Mouse (Mus musculus): ENCODE results near the gene Rerg. TPM values are rescaled to one million over a fixed set of nuclear protein-coding genes. Genes with fewer than 3 reads are reported as not detected.
A peak's percentile ranks its signal among the peaks of the same experiment; 100 is the strongest.

The Rerg gene
- polyA plus RNA-seq, 1 experiment from 2014 or later: 25.3 TPM

DNA sequence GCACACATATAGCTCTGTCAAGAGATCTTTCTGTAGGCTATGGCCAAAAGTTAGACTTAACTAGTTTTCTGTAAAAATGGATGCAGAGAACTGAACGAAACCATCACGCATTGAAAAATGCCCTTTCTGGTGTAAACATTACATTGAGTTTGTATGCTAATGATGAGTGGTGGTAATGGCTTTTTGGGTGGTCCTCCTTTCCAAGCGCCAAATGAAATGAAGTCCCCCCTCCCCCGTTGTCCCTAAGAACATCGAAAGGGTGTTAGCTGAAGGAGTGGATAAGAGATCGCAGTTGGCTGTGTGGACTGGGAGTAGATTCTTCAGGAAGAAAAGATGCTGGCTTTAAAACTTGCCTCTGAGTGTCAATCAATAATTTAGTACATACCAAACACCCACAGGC, 20.3 kb upstream of the Rerg start:
- no peak overlapping the region for H3K4me2 ChIP-seq
- no peaks in the 10 kb centered on the region for H3K4me1 ChIP-seq
- no peak overlapping the region for H3K4me3 ChIP-seq (replicated peaks)
- H3K9ac ChIP-seq: no peak overlapping the region
- no peak for ATAC-seq (ENCODE audit: insufficient read depth, low FRiP score, low read depth)
- H3K9me3 ChIP-seq: no peaks in the 10 kb centered on the region
- no peaks in the 10 kb centered on the region for H3K36me3 ChIP-seq
- no peaks in the 10 kb centered on the region for H3K27me3 ChIP-seq (replicated peaks)
- no peak overlapping the region for H3K27ac ChIP-seq
- WGBS: 77% methylated on average over 6 of the region's 6 CpGs

GRCm38 (mm10) chr6:137188375-137188926, 18.2 kb upstream of the Rerg start:
- Histone ChIP-seq H3K4me2 (no peak overlapping the region), H3K9me3 (no peaks in the 10 kb centered on the region), H3K4me3 (replicated peaks) (no peak overlapping the region), H3K27ac (no peak overlapping the region), H3K36me3 (no peaks in the 10 kb centered on the region), H3K4me1 (no peaks in the 10 kb centered on the region), H3K27me3 (replicated peaks) (no peaks in the 10 kb centered on the region), H3K9ac (no peak overlapping the region)
- 51% methylated on average over 10 of the region's 11 CpGs for WGBS
- ATAC-seq (ENCODE audit: insufficient read depth, low FRiP score, low read depth): no peak

DNA sequence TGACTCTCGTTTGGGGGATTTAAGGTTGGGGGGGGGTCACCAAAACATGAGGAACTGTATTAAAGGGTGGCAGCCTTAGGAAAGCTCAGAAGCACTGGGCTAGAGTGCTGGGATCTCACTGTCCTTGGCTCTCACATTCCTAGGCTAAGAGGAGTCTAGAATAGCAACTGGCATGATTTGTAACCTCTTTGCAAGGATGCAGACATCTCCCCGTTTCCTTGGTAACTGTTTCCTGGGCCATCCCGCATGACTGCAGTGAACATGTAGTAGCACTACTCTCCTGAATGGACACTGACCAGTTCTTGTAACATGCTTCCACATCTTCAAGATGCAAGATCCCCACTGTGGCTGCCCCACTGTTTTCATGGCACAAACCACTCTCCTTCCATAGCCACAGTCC, 17.1 kb upstream of the Rerg start:
- no peak for ATAC-seq (ENCODE audit: insufficient read depth, low FRiP score, low read depth)
- Histone ChIP-seq H3K9ac (no peak overlapping the region), H3K9me3 (no peaks in the 10 kb centered on the region), H3K4me3 (replicated peaks) (no peak overlapping the region), H3K36me3 (no peaks in the 10 kb centered on the region), H3K4me1 (no peaks in the 10 kb centered on the region), H3K4me2 (no peak overlapping the region), H3K27ac (no peak overlapping the region), H3K27me3 (replicated peaks) (no peaks in the 10 kb centered on the region)
- 63% methylated on average over 3 of the region's 3 CpGs for WGBS

- no peaks in the 10 kb centered on the region for H3K4me1 ChIP-seq
- no peak overlapping the region for H3K4me3 ChIP-seq (replicated peaks)
- 66% methylated on average over 6 of the region's 6 CpGs for WGBS
- H3K9me3 ChIP-seq: no peaks in the 10 kb centered on the region
- no peak overlapping the region for H3K9ac ChIP-seq
- H3K27me3 ChIP-seq (replicated peaks): no peaks in the 10 kb centered on the region
- ATAC-seq (ENCODE audit: insufficient read depth, low FRiP score, low read depth): no peak
- no peak overlapping the region for H3K27ac ChIP-seq
- no peak overlapping the region for H3K4me2 ChIP-seq
- H3K36me3 ChIP-seq: no peaks in the 10 kb centered on the region
Measured at GRCm38 (mm10) chr6:137180636-137181035, 10.3 kb upstream of the Rerg start.

DNA sequence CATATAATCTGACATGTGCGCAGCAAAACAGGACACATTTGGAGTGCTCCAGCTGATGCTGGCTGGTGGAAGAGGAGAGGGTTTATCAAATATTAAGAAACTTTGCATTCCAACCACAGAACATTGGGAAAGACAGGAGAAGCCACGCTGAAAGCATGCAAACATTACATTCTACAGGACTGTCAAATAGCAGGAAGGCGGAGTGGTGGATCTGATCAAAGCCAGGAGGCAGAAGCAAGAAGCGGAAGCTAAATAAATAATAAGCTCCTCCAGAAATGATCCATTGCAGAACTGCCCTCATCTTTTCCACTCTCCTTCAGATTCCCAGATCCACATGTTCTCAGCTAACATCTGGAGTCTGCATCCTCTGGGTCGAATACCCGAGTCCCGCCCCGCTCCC, 9.8 kb upstream of the Rerg start:
- no peaks in the 10 kb centered on the region for H3K27me3 ChIP-seq (replicated peaks)
- no peak for ATAC-seq (ENCODE audit: insufficient read depth, low FRiP score, low read depth)
- no peak overlapping the region for H3K27ac ChIP-seq
- no peak overlapping the region for H3K4me3 ChIP-seq (replicated peaks)
- no peak overlapping the region for H3K4me2 ChIP-seq
- no peaks in the 10 kb centered on the region for H3K4me1 ChIP-seq
- H3K36me3 ChIP-seq: no peaks in the 10 kb centered on the region
- 35% methylated on average over 8 of the region's 8 CpGs for WGBS
- no peaks in the 10 kb centered on the region for H3K9me3 ChIP-seq
- H3K9ac ChIP-seq: no peak overlapping the region

GRCm38 (mm10) chr6:137179026-137179425, 8.7 kb upstream of the Rerg start:
- Histone ChIP-seq H3K4me1 (no peaks in the 10 kb centered on the region), H3K27me3 (replicated peaks) (no peaks in the 10 kb centered on the region), H3K36me3 (no peaks in the 10 kb centered on the region), H3K4me2 (no peak overlapping the region), H3K9ac (no peak overlapping the region), H3K9me3 (no peaks in the 10 kb centered on the region), H3K4me3 (replicated peaks) (no peak overlapping the region), H3K27ac (no peak overlapping the region)
- WGBS: 58% methylated on average over 3 of the region's 3 CpGs
- ATAC-seq (ENCODE audit: insufficient read depth, low FRiP score, low read depth): no peak

DNA sequence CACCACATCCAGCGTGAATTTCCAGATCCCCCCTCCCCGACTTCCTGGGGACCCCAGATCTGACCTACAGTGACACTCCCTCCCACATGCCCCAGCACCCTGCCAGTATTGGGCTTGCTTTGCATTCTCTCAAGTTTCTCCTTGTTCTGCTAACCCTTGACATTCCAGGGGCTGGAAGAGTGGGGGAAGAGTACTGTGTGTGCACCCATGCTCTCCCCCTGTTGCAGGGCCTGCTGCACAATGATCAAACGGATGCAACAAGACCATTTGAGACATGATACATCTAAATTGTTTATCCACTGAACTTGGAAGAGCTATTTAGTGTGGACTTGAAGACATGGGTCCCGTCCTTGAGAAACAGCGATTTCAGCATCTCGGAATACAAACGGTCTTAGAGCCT, 349 bp upstream of the Rerg start:
- no peaks in the 10 kb centered on the region for H3K27me3 ChIP-seq (replicated peaks)
- H3K9ac ChIP-seq: no peak overlapping the region
- H3K4me3 ChIP-seq (replicated peaks): no peak overlapping the region
- H3K27ac ChIP-seq: no peak overlapping the region
- H3K9me3 ChIP-seq: no peaks in the 10 kb centered on the region
- 53% methylated on average over 7 of the region's 7 CpGs for WGBS
- H3K36me3 ChIP-seq: no peaks in the 10 kb centered on the region
- H3K4me1 ChIP-seq: no peaks in the 10 kb centered on the region
- ATAC-seq (ENCODE audit: insufficient read depth, low FRiP score, low read depth): no peak
- no peak overlapping the region for H3K4me2 ChIP-seq

DNA sequence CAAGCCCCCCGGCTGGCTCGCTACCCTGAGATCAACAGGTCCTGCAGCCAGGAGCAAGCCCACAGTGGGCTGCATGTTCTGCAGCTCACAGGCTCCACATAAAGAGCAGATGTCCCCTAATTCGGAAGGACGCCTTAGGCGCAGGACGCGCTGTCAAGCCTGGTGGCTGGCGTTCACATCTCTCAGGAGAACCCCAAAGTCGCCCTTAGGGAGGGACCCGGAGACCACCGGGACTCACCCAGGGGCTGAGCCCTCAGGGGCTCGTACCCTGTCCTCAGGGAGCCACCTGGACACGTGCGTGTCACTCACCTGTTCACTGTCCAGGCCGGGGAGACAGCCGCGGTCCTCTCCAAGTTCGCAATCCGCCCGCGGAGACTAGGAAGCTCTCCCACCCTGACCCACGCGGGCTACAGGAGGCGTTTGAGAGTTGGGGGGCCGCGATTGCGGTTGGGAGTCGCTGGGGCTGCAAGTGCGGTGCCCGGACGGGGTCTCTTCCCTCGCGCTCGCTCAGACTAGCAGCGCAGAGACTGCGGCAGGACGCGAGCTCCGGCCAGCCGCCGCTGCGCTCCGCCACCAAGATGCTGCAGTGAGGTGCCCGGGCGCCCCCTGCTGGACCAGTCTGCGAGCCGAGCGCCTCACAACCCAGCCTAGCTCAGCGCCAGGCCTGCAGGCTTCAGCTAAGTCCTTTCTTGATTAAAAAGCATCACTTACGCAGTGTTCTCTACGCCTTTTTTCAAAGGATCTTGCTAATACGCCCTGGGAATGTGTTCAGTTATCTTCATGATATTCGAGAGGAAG, 927 bp downstream of the Rerg start:
- 1% methylated on average over 53 of the region's 53 CpGs for WGBS

GRCm38 (mm10) chr6:137166843-137167242, 3.5 kb downstream of the Rerg start:
- Histone ChIP-seq H3K4me2 (peak overlapping the region; percentile 77; the same call in 1 of the 2 replicates), H3K4me3 (replicated peaks) (no peak overlapping the region), H3K27me3 (replicated peaks) (no peaks in the 10 kb centered on the region), H3K27ac (no peak overlapping the region), H3K9me3 (no peaks in the 10 kb centered on the region), H3K4me1 (0 out of 2 replicates have a peak, but pooled peaks cover 4% of the 10 kb centered on the region), H3K36me3 (no peaks in the 10 kb centered on the region), H3K9ac (no peak overlapping the region)
- ATAC-seq (ENCODE audit: insufficient read depth, low FRiP score, low read depth): no peak
- 22% methylated on average over 4 of the region's 4 CpGs for WGBS

More for the DNA sequence above, 927 bp downstream of the Rerg start:
- Histone ChIP-seq H3K9ac (peak overlapping the region; percentile 37), H3K4me1 (no peaks in the 10 kb centered on the region), H3K36me3 (no peaks in the 10 kb centered on the region), H3K4me2 (peak overlapping the region; percentile 77), H3K27me3 (replicated peaks) (no peaks in the 10 kb centered on the region), H3K27ac (peak overlapping the region; percentile 28; the same call in 1 of the 2 replicates), H3K9me3 (no peaks in the 10 kb centered on the region), H3K4me3 (replicated peaks) (peak overlapping the region; percentile 49)
- ATAC-seq (ENCODE audit: insufficient read depth, low FRiP score, low read depth): peak; percentile 89

DNA sequence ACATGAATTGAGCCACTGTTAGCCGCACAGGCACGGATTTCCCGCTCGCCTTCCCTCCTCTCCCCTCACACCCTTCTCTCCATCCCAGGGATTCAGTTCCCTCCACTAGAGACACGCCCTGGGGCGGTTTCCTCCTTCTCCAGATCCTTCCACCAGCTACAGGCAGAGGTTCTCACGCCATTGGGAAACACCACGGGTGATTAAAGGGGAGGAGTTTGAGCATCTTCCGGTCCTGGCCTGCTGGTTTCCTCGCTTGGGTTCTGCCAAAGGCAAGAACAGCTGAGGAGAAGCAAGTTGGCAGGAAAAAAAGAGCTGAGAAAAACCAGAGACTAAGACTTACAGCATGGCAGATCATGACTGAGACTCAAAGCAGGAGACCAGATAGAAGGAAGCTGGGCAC, 6.7 kb downstream of the Rerg start:
- 72% methylated on average over 10 of the region's 10 CpGs for WGBS
- H3K27me3 ChIP-seq (replicated peaks): no peaks in the 10 kb centered on the region

DNA sequence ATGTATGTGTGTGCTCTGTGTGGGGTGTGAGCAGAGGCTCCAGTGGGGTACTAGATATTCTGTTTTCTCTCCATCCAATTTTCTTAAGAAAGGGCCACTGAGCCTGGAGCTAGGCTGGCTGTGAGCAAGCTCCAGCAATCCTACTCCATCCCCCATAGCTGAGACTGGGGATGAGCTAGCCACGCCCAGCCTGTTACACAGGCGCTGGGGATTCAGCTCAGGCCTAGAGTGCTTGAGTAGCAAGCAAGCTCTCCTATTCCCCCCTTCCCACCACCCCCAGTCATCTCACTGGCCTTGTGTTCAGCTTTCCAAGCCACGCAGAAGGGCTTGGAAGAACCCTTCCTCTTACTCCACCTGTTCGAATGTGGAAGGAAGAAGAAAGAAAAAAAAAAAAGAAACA, 7.2 kb downstream of the Rerg start:
- 82% methylated on average over 4 of the region's 4 CpGs for WGBS

More for the DNA sequence above, 6.7 kb downstream of the Rerg start:
- H3K4me3 ChIP-seq (replicated peaks): no peak overlapping the region
- no peaks in the 10 kb centered on the region for H3K9me3 ChIP-seq
- no peak for ATAC-seq (ENCODE audit: insufficient read depth, low FRiP score, low read depth)
- no peak overlapping the region for H3K9ac ChIP-seq
- H3K36me3 ChIP-seq: no peaks in the 10 kb centered on the region
- H3K4me2 ChIP-seq: no peak overlapping the region
- no peak overlapping the region for H3K27ac ChIP-seq
- H3K4me1 ChIP-seq: 0 out of 2 replicates have a peak, but pooled peaks cover 8% of the 10 kb centered on the region

GRCm38 (mm10) chr6:137162481-137162880, 7.8 kb downstream of the Rerg start:
- no peak overlapping the region for H3K9ac ChIP-seq
- H3K36me3 ChIP-seq: no peaks in the 10 kb centered on the region
- no peak overlapping the region for H3K4me2 ChIP-seq
- H3K27me3 ChIP-seq (replicated peaks): no peaks in the 10 kb centered on the region
- H3K4me3 ChIP-seq (replicated peaks): no peak overlapping the region
- no peak overlapping the region for H3K27ac ChIP-seq
- H3K9me3 ChIP-seq: no peaks in the 10 kb centered on the region
- 89% methylated on average over 7 of the region's 7 CpGs for WGBS
- ATAC-seq (ENCODE audit: insufficient read depth, low FRiP score, low read depth): no peak
- 0 out of 2 replicates have a peak, but pooled peaks cover 8% of the 10 kb centered on the region for H3K4me1 ChIP-seq

More for the DNA sequence above, 7.2 kb downstream of the Rerg start:
- no peak for ATAC-seq (ENCODE audit: insufficient read depth, low FRiP score, low read depth)
- no peak overlapping the region for H3K4me3 ChIP-seq (replicated peaks)
- H3K4me2 ChIP-seq: no peak overlapping the region
- H3K36me3 ChIP-seq: no peaks in the 10 kb centered on the region
- H3K27me3 ChIP-seq (replicated peaks): no peaks in the 10 kb centered on the region
- no peak overlapping the region for H3K9ac ChIP-seq
- no peaks in the 10 kb centered on the region for H3K9me3 ChIP-seq
- H3K27ac ChIP-seq: no peak overlapping the region
- 0 out of 2 replicates have a peak, but pooled peaks cover 8% of the 10 kb centered on the region for H3K4me1 ChIP-seq

Measured in stomach, embryonic 15.5 days (tissue).